Mouse (Mus musculus) adrenal gland, adult (tissue): ENCODE data around the gene Nyap1.
A peak's percentile ranks its signal among the peaks of the same experiment; 100 is the strongest.

Experiments
- DNase-seq, 2 experiments: peaks; one replicate each; pipeline ENCODE4 v3.0.0; 2022 to 2023; ENCODE audit warnings: low spot score in 1 of 2; ENCODE audit not compliant: inconsistent age in 2 of 2

The Nyap1 gene

DNA sequence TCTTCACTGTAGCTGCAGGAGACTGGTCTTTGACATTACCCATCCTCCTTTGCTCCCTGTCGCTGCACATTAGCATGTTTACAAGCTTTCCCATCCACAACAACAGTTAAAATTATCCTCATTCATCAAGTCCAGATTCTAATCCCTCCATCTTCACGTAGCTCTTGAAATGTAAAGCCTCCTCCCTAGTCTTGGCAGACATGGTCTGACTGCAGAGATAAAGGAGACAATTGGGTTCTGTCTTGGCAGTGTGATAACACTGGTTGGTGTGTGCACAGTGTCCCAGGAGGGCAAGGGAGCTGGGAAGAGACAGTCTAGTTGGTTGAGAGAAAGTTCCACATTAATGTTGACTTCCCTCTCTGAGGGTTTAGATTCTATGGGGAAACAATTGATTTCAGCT lies 41.6 kb downstream of the Nyap1 start:
- no peak for DNase-seq

DNA sequence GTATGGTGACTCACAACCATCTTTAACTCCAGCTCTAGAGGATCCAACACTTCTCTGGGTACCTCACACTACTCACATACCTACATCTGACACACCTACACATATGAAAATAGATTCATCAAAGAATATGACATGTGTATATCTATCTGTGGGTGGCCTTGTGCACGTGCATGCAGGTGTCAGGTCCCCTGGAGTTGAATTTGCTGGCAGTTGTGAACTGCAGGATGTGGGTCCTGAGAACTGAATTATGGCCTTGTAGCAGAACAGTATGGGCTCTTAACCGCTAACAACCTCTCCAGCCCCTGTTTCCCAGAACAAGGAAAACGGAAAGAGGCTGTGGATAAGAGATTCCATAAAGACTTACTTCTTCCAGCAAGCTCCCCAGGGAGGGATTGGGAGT lies 42.3 kb downstream of the Nyap1 start:
- DNase-seq: no peak

DNA sequence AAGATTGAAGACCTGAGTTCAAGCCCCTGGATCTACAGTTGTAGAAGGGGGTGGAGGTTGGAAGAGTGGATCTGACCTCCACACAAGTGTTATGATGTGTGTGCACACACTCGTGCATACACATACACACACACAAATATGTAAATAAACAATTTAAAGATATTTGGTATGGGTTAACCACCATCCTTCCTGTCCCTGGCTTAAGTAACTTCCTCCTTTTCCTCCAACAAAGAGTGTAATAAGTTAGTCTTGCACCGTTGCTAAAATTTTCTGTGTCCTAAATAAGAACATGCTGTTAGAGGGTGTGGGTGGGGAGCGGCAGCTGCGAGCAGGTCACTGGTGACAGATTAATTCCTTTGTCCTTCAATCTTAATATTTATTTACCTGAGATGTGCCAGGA lies 45.5 kb downstream of the Nyap1 start:
- no peak for DNase-seq

DNA sequence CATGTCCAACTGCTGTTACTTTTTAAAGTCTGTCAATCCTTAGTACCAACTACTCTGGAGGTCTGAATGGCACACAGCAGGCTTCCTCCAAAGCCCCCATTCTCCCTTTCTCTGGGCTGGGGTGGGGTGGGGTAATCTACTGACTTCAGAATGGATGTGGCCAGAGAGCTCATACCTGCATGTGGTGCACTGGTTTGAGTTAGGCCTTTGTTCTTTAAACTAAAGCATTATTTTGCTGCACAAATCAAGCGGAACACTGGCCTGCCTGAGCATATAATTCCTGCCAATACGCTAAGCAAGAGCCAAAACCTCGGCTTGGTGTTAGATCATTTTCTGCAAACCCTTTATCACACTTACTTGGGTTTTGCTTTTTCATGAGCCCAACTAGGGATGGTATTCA lies 46.6 kb downstream of the Nyap1 start:
- no peak for DNase-seq

DNA sequence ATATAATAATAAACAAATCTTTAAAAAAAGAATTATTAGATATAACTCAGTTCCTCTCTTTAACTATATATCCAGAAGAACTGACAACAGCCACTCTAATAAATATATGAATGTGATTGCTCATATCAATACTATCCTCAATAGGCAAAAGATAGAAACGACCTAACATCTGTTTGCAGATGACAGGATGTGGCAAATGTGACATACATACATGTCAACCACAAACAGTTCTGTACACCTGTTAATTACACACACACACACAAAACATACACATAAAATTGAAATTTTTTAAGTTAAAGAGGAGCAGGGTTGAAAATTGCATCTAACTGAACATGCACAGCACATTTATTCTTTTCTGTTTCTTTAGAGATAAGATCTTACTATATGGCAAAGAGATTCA lies 49.5 kb downstream of the Nyap1 start:
- DNase-seq: no peak

DNA sequence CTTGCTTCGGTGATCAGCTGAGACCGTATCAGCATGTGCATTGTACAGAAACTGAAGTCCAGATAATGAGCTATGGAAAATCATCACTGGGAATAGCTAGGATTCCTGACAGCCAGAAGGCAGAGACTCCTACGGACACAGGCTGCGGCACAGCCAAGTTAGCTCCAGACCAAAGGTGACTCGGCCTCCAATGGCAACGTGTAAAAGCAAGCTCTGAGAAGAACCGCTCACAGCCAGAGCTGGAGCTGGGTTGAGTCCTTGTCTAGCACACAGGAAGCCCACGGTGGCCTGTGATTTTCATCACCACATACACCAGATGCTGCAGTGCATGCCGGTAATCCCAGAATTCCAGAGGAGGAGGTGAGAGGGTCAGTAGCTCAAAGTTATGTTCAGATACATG lies 50.9 kb downstream of the Nyap1 start:
- DNase-seq: no peak

DNA sequence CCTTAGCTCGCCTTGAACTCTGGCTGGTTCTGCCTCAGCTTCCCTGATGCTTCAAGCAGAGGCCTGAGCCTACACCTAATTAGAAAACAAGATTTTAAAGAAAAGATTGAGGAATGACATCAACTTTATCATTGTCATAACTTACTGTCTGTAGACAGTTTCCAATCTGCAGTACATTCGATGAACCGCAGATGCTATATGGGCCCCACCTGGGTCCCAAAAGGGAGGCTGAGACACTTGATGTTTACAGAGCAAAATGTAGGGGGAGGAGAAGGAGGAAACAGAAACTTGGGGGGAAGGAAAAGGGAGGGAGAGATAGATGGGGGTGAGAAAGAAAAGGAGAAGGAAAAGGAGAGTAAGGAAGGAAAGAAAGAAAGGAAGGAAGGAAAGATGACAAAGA lies 51.4 kb downstream of the Nyap1 start:
- DNase-seq: no peak

DNA sequence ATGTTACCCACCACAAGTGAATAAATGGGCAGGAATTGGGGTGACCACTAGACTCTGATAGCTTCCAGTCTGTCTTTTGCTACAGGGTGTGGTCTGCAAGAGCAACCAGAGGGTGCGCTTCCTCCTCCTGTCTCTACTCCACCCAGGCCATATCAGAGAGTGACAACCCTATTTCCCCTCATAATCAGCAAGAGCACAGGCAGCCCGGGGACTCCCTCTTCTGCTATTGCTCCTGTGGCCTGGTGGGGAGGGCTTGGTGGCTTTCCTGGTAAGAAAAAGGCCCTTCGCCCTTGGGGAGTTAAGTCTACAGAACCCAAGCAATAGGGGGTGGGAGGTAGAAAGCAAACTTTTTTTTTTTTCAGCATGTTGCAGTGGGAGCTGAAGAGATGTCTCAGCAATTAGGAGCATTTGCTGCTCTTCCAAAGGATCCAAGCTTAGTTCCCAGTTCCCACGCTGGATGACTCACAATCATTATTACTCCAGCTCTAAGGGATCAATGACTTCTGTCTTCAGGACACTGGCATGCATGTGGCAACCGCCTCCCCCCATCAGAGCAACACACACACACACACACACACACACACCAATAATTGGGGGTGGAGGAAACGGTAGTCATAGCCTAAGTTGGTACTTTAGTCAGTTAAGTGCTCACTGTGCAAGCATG lies 55.1 kb downstream of the Nyap1 start:
- DNase-seq: no peak

DNA sequence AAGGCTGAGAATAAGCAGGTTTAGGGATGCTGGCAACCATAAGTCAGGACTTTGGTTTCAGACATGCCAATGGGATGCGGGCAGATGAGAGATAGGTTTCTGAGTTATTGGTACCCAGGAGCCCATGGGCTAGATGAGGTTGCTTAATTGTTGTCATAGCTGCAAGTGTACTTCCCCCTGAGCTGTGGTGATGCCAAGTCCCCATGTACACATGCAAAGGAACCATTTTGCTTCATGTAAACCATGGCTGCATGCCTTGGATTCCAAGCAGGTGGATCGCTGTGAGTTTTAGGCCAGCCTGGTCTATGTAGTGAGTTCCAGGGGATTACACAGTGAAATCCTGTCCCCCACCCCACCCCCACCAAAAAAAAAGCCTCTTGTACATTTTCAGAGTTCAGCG lies 55.8 kb downstream of the Nyap1 start:
- no peak for DNase-seq

DNA sequence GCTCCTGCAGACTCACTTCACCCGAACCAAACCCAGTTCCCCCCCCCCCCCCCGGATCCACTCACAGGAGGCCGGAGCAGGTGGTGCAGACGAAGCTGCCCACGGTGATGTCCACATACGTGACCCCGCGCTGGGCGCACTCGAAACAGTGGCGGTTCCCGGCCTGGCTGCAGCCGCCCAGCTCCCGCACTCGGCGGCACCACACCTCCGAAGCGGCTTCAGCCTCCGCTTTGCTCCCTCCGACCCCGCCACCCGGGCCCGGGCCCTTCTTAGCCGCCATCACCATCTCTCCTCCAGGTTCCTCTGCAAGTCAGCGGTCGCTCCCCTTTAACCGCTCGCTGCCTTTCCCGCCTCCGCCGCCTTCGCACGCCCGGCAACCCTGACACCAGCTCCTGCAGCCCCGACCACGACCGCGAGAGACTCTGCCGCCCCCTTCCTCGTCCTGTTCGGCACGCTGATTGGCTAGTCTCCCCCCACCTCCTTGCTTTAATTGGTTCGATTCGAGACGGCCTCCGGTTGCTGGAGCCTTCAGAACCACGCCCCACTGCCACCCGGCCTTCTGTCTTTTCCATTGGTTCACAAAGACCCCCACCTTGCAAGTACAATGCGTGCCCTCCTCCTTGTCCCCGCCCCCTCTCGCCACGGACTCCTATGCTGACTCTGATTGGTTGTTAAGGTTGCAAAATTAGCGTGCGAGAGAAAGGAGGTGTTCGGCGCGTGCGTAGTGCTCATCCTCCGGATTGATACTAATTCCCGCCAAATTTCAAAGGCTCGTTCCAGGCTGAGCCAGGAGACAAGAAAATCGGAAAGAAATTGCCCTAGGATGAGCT lies 56.9 kb downstream of the Nyap1 start, which contains the start of gene Agfg2:
Gene Agfg2 (minus strand): TSS at position 433 of the 830 bp plus-strand sequence.
- peak; percentile 99 to 100 for DNase-seq

DNA sequence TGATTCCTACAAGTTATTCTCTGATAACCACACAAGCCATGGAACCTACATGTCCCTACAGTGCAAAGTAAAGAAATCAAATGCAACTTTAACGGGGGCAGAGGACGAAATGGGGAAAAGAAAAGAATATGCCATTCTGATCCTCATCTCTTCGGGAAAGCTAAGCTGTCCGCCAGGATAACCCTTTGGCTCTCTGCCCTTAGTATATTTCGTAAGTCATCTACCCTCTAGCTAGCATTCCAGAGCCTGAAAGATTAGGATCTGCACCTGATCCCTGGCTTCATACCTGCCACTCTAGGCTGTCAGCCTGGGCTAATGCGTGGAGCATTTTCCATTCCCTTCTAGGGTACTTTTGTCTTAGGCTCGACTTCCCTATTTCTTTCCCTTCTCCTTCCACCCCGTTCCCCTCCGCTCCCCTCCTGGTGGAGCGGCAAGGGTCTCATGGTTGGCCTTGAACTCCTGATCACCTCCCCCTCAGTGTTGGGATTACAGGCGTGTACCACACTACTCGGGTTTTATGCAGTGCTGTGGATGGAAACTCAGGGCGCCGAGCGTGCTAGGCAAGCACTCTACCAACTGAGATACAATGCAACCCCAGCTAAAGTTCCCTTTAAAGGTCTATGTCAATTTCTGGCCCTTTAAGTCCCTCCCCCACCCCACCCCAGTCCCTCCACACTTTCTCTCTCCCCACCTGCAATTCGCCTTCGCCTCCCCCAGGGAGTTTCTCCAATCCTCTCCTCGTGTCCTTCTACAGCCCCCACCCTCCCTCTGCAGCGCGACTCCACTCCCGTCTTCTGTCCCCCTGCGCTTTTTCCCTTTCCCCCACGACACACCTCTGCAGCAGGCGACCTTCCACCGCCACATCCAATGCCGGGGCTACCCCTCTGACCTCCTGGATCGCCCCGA lies 57.8 kb downstream of the Nyap1 start:
- peak in 1 of 2 experiments; percentile 76 for DNase-seq

DNA sequence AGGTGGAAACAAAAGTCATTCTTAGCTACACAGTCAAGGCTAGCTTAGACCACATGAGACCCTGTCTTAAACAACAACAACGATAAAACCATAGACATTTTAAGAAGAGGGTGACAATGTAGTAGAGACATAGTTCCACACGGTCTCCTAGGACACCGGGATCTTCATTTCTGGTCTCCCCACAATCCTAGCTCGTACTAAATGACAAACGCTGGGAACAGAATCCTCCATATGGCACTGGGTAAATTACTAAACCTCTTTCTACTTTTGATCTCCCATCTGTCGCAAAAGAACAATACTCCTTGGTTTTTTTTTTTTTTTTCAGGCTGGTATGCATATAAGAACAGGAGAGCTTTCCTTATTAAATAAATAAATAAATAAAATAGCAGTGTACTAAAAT lies 58.9 kb downstream of the Nyap1 start:
- DNase-seq: no peak
